Mouse (Mus musculus) embryonic facial prominence, embryonic 11.5 days (tissue): ENCODE results near the gene Bms1. TPM values are rescaled to one million over a fixed set of nuclear protein-coding genes. Genes with fewer than 3 reads are reported as not detected.

Experiments used
- ATAC-seq: fragments of 200-750 bp; cut with Nextera tagmentation; replicated peaks from 2 replicates; pipeline ENCODE4 v1.8.0; 2017; ENCODE audit warnings: low read depth; ENCODE audit not compliant: insufficient number of reproducible peaks, low FRiP score, low TSS enrichment
- DNase-seq: peaks from one replicate; pipeline ENCODE4 v3.0.0-alpha.2; 2015; ENCODE audit warnings: low spot score
- H3K27ac ChIP-seq: fragments of 300-500 bp; sonication (generic); replicated peaks from 2 replicates; pipeline ENCODE4 v1.5.1; 2014; ENCODE audit warnings: mild to moderate bottlenecking, low read depth, low read length, control low read depth
- H3K27me3 ChIP-seq: fragments of 300-500 bp; sonication (generic); 2 replicates; pipeline ENCODE4 v1.6.1; 2014; ENCODE audit warnings: mild to moderate bottlenecking, low read length, moderate library complexity, mixed read lengths; ENCODE audit not compliant: control insufficient read depth, insufficient read depth
- H3K36me3 ChIP-seq: fragments of 300-500 bp; sonication (generic); replicated peaks from 2 replicates; pipeline ENCODE4 v1.6.1; 2014; ENCODE audit warnings: low read depth, mild to moderate bottlenecking, low read length, moderate library complexity, mixed read lengths; ENCODE audit not compliant: control insufficient read depth, insufficient read depth
- H3K4me1 ChIP-seq: fragments of 300-500 bp; sonication (generic); 2 replicates; pipeline ENCODE4 v1.6.1; 2014; ENCODE audit warnings: low read length, mixed read lengths; ENCODE audit not compliant: control insufficient read depth, insufficient read depth
- H3K4me2 ChIP-seq: fragments of 300-500 bp; sonication (generic); 2 replicates; pipeline ENCODE4 v1.6.1; 2014; ENCODE audit warnings: low read depth, mild to moderate bottlenecking, control low read depth, low read length, moderate library complexity
- H3K4me3 ChIP-seq: fragments of 300-500 bp; sonication (generic); 2 replicates; pipeline ENCODE4 v1.5.1; 2014; ENCODE audit warnings: low read depth, low read length, control low read depth
- H3K9ac ChIP-seq: fragments of 300-500 bp; sonication (generic); replicated peaks from 2 replicates; pipeline ENCODE4 v1.6.1; 2014; ENCODE audit warnings: mild to moderate bottlenecking, control low read depth, low read length
- H3K9me3 ChIP-seq: fragments of 300-500 bp; sonication (generic); replicated peaks from 2 replicates; pipeline ENCODE4 v1.6.1; 2016; ENCODE audit warnings: mild to moderate bottlenecking, low read length, inconsistent platforms, mixed read lengths; ENCODE audit not compliant: control insufficient read depth
- WGBS: fragments of 180-500 bp; shearing (Covaris S2); extraction: QIAGEN DNeasy Blood & Tissue Kit; methylation state at CpG from one replicate; pipeline ENCODE4 v1.1.7; 2014; 5-methylcytosine and 5-hydroxymethylcytosine counted together
- polyA plus RNA-seq: library from polyadenylated mRNA; unstranded; fragments of >200 nt; fragmentation: Nextera tagmentation; extraction: Ambion mirVana; gene quantifications from 2 replicates; pipeline ENCODE4 v1.2.1, GENCODE M21; 2014

Gene Bms1
- polyA plus RNA-seq, 1 experiment from 2014 or later, result 53.3 TPM

- H3K4me3 ChIP-seq, result no peak overlapping the region
- H3K27me3 ChIP-seq, result no peaks in the 10 kb centered on the region
- H3K9ac ChIP-seq, result no peak overlapping the region
- no peak for DNase-seq
- H3K4me2 ChIP-seq, result no peak overlapping the region
- no peaks in the 10 kb centered on the region for H3K4me1 ChIP-seq
- no peaks in the 10 kb centered on the region; the same call in 1 of the 2 replicates for H3K36me3 ChIP-seq
- WGBS, result 58% methylated on average over 6 of the region's 10 CpGs
- ATAC-seq, result no peak
- no peaks in the 10 kb centered on the region for H3K9me3 ChIP-seq
- no peak overlapping the region for H3K27ac ChIP-seq
Observed at GRCm38 (mm10) chr6:118377611-118378010, 41.7 kb downstream of the Bms1 start.

GRCm38 (mm10) chr6:118376023-118376422 lies 43.3 kb downstream of the Bms1 start:
- DNase-seq (peak; percentile 40), ATAC-seq (no peak)
- whole genome bisulfite sequencing, result 24% methylated on average over 10 of the region's 10 CpGs
- Histone ChIP-seq H3K9ac (no peak overlapping the region), H3K4me3 (no peak overlapping the region), H3K9me3 (no peaks in the 10 kb centered on the region), H3K27me3 (no peaks in the 10 kb centered on the region), H3K4me2 (no peak overlapping the region), H3K4me1 (no peaks in the 10 kb centered on the region), H3K27ac (no peak overlapping the region), H3K36me3 (no peaks in the 10 kb centered on the region)

GRCm38 (mm10) chr6:118375457-118375856 lies 43.8 kb downstream of the Bms1 start:
- ATAC-seq (no peak), DNase-seq (no peak)
- H3K36me3 ChIP-seq, result no peaks in the 10 kb centered on the region
- H3K4me1 ChIP-seq, result no peaks in the 10 kb centered on the region
- no peak overlapping the region for H3K4me2 ChIP-seq
- H3K9ac ChIP-seq, result no peak overlapping the region
- H3K9me3 ChIP-seq, result no peaks in the 10 kb centered on the region
- H3K27me3 ChIP-seq, result no peaks in the 10 kb centered on the region
- no peak overlapping the region for H3K27ac ChIP-seq
- 37% methylated on average over 3 of the region's 3 CpGs for WGBS
- H3K4me3 ChIP-seq, result no peak overlapping the region

- Histone ChIP-seq H3K27ac (no peak overlapping the region), H3K4me2 (no peak overlapping the region), H3K4me1 (no peaks in the 10 kb centered on the region), H3K9ac (no peak overlapping the region), H3K27me3 (no peaks in the 10 kb centered on the region), H3K9me3 (no peaks in the 10 kb centered on the region), H3K36me3 (no peaks in the 10 kb centered on the region), H3K4me3 (no peak overlapping the region)
- ATAC-seq (no peak), DNase-seq (no peak)
- 80% methylated on average over 3 of the region's 3 CpGs for WGBS
Observed at GRCm38 (mm10) chr6:118375026-118375425, 44.2 kb downstream of the Bms1 start.

- no peak overlapping the region for H3K9ac ChIP-seq
- DNase-seq (peak; percentile 38), ATAC-seq (no peak)
- no peaks in the 10 kb centered on the region for H3K4me1 ChIP-seq
- no peak overlapping the region for H3K4me3 ChIP-seq
- WGBS, result 43% methylated on average over 5 of the region's 5 CpGs
- H3K27ac ChIP-seq, result no peak overlapping the region
- H3K9me3 ChIP-seq, result no peaks in the 10 kb centered on the region
- H3K27me3 ChIP-seq, result no peaks in the 10 kb centered on the region
- no peaks in the 10 kb centered on the region for H3K36me3 ChIP-seq
- H3K4me2 ChIP-seq, result no peak overlapping the region
Observed at GRCm38 (mm10) chr6:118373294-118373693, 46.0 kb downstream of the Bms1 start.

- H3K9me3 ChIP-seq, result no peaks in the 10 kb centered on the region
- no peaks in the 10 kb centered on the region for H3K27me3 ChIP-seq
- H3K36me3 ChIP-seq, result no peaks in the 10 kb centered on the region
- H3K9ac ChIP-seq, result no peak overlapping the region
- no peaks in the 10 kb centered on the region for H3K4me1 ChIP-seq
- no peak overlapping the region for H3K4me3 ChIP-seq
- DNase-seq (no peak), ATAC-seq (no peak)
- H3K4me2 ChIP-seq, result no peak overlapping the region
- WGBS, result 76% methylated on average over 5 of the region's 5 CpGs
- H3K27ac ChIP-seq, result no peak overlapping the region
Observed at GRCm38 (mm10) chr6:118372794-118373193, 46.5 kb downstream of the Bms1 start.

- H3K9me3 ChIP-seq, result no peaks in the 10 kb centered on the region
- H3K36me3 ChIP-seq, result no peaks in the 10 kb centered on the region
- DNase-seq, result no peak
- no peak overlapping the region for H3K9ac ChIP-seq
- H3K4me1 ChIP-seq, result no peaks in the 10 kb centered on the region
- no peak overlapping the region for H3K4me3 ChIP-seq
- no peak overlapping the region for H3K27ac ChIP-seq
- ATAC-seq, result no peak
- no peak overlapping the region for H3K4me2 ChIP-seq
- 75% methylated on average over 7 of the region's 7 CpGs for WGBS
- no peaks in the 10 kb centered on the region for H3K27me3 ChIP-seq
Observed at GRCm38 (mm10) chr6:118367502-118367901, 51.8 kb downstream of the Bms1 start.

- Histone ChIP-seq H3K36me3 (no peaks in the 10 kb centered on the region), H3K9me3 (no peaks in the 10 kb centered on the region), H3K4me3 (no peak overlapping the region), H3K27ac (no peak overlapping the region), H3K4me2 (no peak overlapping the region), H3K27me3 (no peaks in the 10 kb centered on the region), H3K4me1 (no peaks in the 10 kb centered on the region), H3K9ac (no peak overlapping the region)
- ATAC-seq (no peak), DNase-seq (no peak)
- 54% methylated on average over 3 of the region's 3 CpGs for WGBS
Observed at GRCm38 (mm10) chr6:118366196-118366595, 53.1 kb downstream of the Bms1 start.
